Mouse (Mus musculus) hindbrain, embryonic 16.5 days (tissue): Measurements from ENCODE around the gene Bace2. TPM values are rescaled to one million over a fixed set of nuclear protein-coding genes. Genes with fewer than 3 reads are reported as not detected.

Source experiments
- ATAC-seq: fragments of 200-750 bp; cut with Nextera tagmentation; 2 replicates; pipeline ENCODE4 v1.8.0; 2017; ENCODE audit warnings: moderate TSS enrichment, moderate library complexity
- H3K27ac ChIP-seq: fragments of 300-500 bp; sonication (generic); 2 replicates; pipeline ENCODE4 v1.5.1; 2014; ENCODE audit warnings: low read depth, mild to moderate bottlenecking, control low read depth, low read length, moderate library complexity
- H3K27me3 ChIP-seq: fragments of 300-500 bp; sonication (generic); replicated peaks from 2 replicates; pipeline ENCODE4 v1.6.1; 2014; ENCODE audit warnings: low read length; ENCODE audit not compliant: control insufficient read depth, insufficient read depth
- H3K36me3 ChIP-seq: fragments of 300-500 bp; sonication (generic); 2 replicates; pipeline ENCODE4 v1.6.1; 2014; ENCODE audit warnings: mild to moderate bottlenecking, low read length, moderate library complexity, mixed read lengths; ENCODE audit not compliant: control insufficient read depth, insufficient read depth
- H3K4me1 ChIP-seq: fragments of 300-500 bp; sonication (generic); 2 replicates; pipeline ENCODE4 v1.6.1; 2014; ENCODE audit warnings: low read depth, low read length; ENCODE audit not compliant: control insufficient read depth, insufficient read depth
- H3K4me2 ChIP-seq: fragments of 300-500 bp; sonication (generic); 2 replicates; pipeline ENCODE4 v1.6.1; 2014; ENCODE audit warnings: mild to moderate bottlenecking, low read length, control low read depth, moderate library complexity
- H3K4me3 ChIP-seq: fragments of 300-500 bp; sonication (generic); 2 replicates; pipeline ENCODE4 v1.5.1; 2014; ENCODE audit warnings: mild to moderate bottlenecking, low read length, control low read depth, moderate library complexity
- H3K9ac ChIP-seq: fragments of 300-500 bp; sonication (generic); 2 replicates; pipeline ENCODE4 v1.6.1; 2014; ENCODE audit warnings: low read depth, mild to moderate bottlenecking, control low read depth, low read length, moderate library complexity
- H3K9me3 ChIP-seq: fragments of 300-500 bp; sonication (generic); 2 replicates; pipeline ENCODE4 v1.6.1; 2014; ENCODE audit warnings: mild to moderate bottlenecking, low read length, moderate library complexity; ENCODE audit not compliant: control insufficient read depth
- WGBS: fragments of 180-500 bp; shearing (Covaris S2); extraction: QIAGEN DNeasy Blood & Tissue Kit; methylation state at CpG from one replicate; pipeline ENCODE4 v1.1.7; 2014; 5-methylcytosine and 5-hydroxymethylcytosine counted together
- polyA plus RNA-seq: library from polyadenylated mRNA; unstranded; fragments of >200 nt; fragmentation: Nextera tagmentation; extraction: Ambion mirVana; gene quantifications from 2 replicates; pipeline ENCODE4 v1.2.1, GENCODE M21; 2015

Bace2 gene
- polyA plus RNA-seq, 1 experiment from 2014 or later: 4.6 TPM

- Histone ChIP-seq H3K4me3 (no peak overlapping the region), H3K27ac (no peak overlapping the region), H3K9me3 (no peaks in the 10 kb centered on the region), H3K9ac (no peak overlapping the region), H3K4me2 (no peak overlapping the region), H3K27me3 (no peaks in the 10 kb centered on the region), H3K4me1 (no peaks in the 10 kb centered on the region), H3K36me3 (no peaks in the 10 kb centered on the region)
- no peak for ATAC-seq
Observed at GRCm38 (mm10) chr16:97447386-97447785, 90.8 kb downstream of the Bace2 start.

- H3K27me3 ChIP-seq: no peaks in the 10 kb centered on the region
- H3K9ac ChIP-seq: no peak overlapping the region
- WGBS: 76% methylated on average over 1 of the region's 1 CpGs
- no peak overlapping the region for H3K4me3 ChIP-seq
- no peaks in the 10 kb centered on the region for H3K4me1 ChIP-seq
- no peak overlapping the region for H3K27ac ChIP-seq
- no peak for ATAC-seq
- H3K4me2 ChIP-seq: no peak overlapping the region
- H3K36me3 ChIP-seq: no peaks in the 10 kb centered on the region
- H3K9me3 ChIP-seq: no peaks in the 10 kb centered on the region
Observed at GRCm38 (mm10) chr16:97459831-97460230, 103.3 kb downstream of the Bace2 start.

GRCm38 (mm10) chr16:97461271-97461670 lies 104.7 kb downstream of the Bace2 start:
- no peaks in the 10 kb centered on the region for H3K4me1 ChIP-seq
- 76% methylated on average over 2 of the region's 2 CpGs for WGBS
- H3K36me3 ChIP-seq: no peaks in the 10 kb centered on the region
- ATAC-seq: no peak
- H3K9me3 ChIP-seq: no peaks in the 10 kb centered on the region
- no peak overlapping the region for H3K9ac ChIP-seq
- no peak overlapping the region for H3K4me3 ChIP-seq
- H3K4me2 ChIP-seq: no peak overlapping the region
- H3K27me3 ChIP-seq: no peaks in the 10 kb centered on the region
- H3K27ac ChIP-seq: no peak overlapping the region

- Histone ChIP-seq H3K27me3 (no peaks in the 10 kb centered on the region), H3K4me1 (no peaks in the 10 kb centered on the region), H3K4me3 (no peak within 1 kb of the TSS), H3K27ac (no peak within 1 kb of the TSS), H3K9me3 (no peaks in the 10 kb centered on the region), H3K4me2 (no peak within 1 kb of the TSS), H3K9ac (no peak within 1 kb of the TSS), H3K36me3 (no peaks in the 10 kb centered on the region)
- WGBS: 27% methylated on average over 4 of the region's 4 CpGs
- ATAC-seq: no peak
Observed at GRCm38 (mm10) chr16:97462481-97463181, 106.1 kb downstream of the Bace2 start, which contains the start of gene Mx1. TSS of gene Mx1 (minus strand) at chr16:97462907.

- H3K4me1 ChIP-seq: no peaks in the 10 kb centered on the region
- WGBS: 52% methylated on average over 4 of the region's 4 CpGs
- no peak overlapping the region for H3K4me2 ChIP-seq
- no peak for ATAC-seq
- H3K27ac ChIP-seq: no peak overlapping the region
- H3K9me3 ChIP-seq: no peaks in the 10 kb centered on the region
- H3K9ac ChIP-seq: no peak overlapping the region
- no peaks in the 10 kb centered on the region for H3K36me3 ChIP-seq
- no peaks in the 10 kb centered on the region for H3K27me3 ChIP-seq
- H3K4me3 ChIP-seq: no peak overlapping the region
Observed at GRCm38 (mm10) chr16:97466182-97466957, 109.8 kb downstream of the Bace2 start.

GRCm38 (mm10) chr16:97467472-97467871 lies 110.9 kb downstream of the Bace2 start:
- H3K27ac ChIP-seq: no peak overlapping the region
- no peak overlapping the region for H3K9ac ChIP-seq
- H3K4me1 ChIP-seq: no peaks in the 10 kb centered on the region
- H3K27me3 ChIP-seq: no peaks in the 10 kb centered on the region
- no peak overlapping the region for H3K4me2 ChIP-seq
- no peak for ATAC-seq
- no peaks in the 10 kb centered on the region for H3K9me3 ChIP-seq
- H3K36me3 ChIP-seq: no peaks in the 10 kb centered on the region
- WGBS: 78% methylated on average over 3 of the region's 3 CpGs
- no peak overlapping the region for H3K4me3 ChIP-seq

- H3K4me3 ChIP-seq: no peak overlapping the region
- WGBS: 82% methylated on average over 4 of the region's 4 CpGs
- H3K4me2 ChIP-seq: no peak overlapping the region
- no peaks in the 10 kb centered on the region for H3K4me1 ChIP-seq
- no peak overlapping the region for H3K27ac ChIP-seq
- no peaks in the 10 kb centered on the region for H3K36me3 ChIP-seq
- no peaks in the 10 kb centered on the region for H3K9me3 ChIP-seq
- no peak overlapping the region for H3K9ac ChIP-seq
- no peaks in the 10 kb centered on the region for H3K27me3 ChIP-seq
- ATAC-seq: no peak
Observed at GRCm38 (mm10) chr16:97467993-97468791, 111.7 kb downstream of the Bace2 start.

GRCm38 (mm10) chr16:97474671-97475070 lies 118.1 kb downstream of the Bace2 start:
- Histone ChIP-seq H3K27ac (no peak overlapping the region), H3K27me3 (no peaks in the 10 kb centered on the region), H3K9ac (no peak overlapping the region), H3K9me3 (no peaks in the 10 kb centered on the region), H3K36me3 (no peaks in the 10 kb centered on the region), H3K4me2 (no peak overlapping the region), H3K4me1 (no peaks in the 10 kb centered on the region), H3K4me3 (no peak overlapping the region)
- no peak for ATAC-seq
- WGBS: 83% methylated on average over 2 of the region's 2 CpGs

GRCm38 (mm10) chr16:97475581-97475980 lies 119.0 kb downstream of the Bace2 start:
- Histone ChIP-seq H3K27me3 (no peaks in the 10 kb centered on the region), H3K4me2 (no peak overlapping the region), H3K4me1 (no peaks in the 10 kb centered on the region), H3K27ac (no peak overlapping the region), H3K9ac (no peak overlapping the region), H3K9me3 (no peaks in the 10 kb centered on the region), H3K36me3 (no peaks in the 10 kb centered on the region), H3K4me3 (no peak overlapping the region)
- ATAC-seq: no peak
- 89% methylated on average over 3 of the region's 3 CpGs for WGBS
